Mouse (Mus musculus): Measurements from ENCODE around the gene Theg.

DNA sequence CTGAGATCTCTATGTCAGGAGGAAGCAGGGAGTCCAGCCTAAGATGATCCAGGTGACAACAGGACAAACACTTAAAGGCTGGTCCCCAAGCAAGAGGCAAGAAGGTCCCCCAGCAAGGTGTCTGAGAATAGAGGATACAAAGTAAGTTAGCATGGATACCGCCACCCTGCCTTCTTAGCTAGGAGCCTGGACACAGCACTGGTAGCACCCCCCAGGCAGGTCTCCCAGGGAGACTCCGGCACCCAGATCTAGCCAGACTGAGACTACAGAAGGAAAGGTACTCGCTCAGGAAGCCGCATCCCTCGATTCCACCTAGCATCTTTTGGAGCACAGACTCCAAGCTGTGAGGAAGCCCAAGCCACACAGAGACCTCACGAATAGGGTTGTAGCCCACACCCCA is 34.0 kb downstream of the Theg start:
- TF ChIP-seq CTCF (IDR thresholded peaks at IDR 0.05; ENCODE audit: borderline replicate concordance, insufficient read depth, low read depth, low read length) (no peak), POLR2A (IDR thresholded peaks at IDR 0.05; ENCODE audit: borderline replicate concordance, insufficient read depth, low read length) (no peak)
